Mouse (Mus musculus): ENCODE measurements around the gene Stx17.
A peak's percentile ranks its signal among the peaks of the same experiment; 100 is the strongest.

Gene Stx17

DNA sequence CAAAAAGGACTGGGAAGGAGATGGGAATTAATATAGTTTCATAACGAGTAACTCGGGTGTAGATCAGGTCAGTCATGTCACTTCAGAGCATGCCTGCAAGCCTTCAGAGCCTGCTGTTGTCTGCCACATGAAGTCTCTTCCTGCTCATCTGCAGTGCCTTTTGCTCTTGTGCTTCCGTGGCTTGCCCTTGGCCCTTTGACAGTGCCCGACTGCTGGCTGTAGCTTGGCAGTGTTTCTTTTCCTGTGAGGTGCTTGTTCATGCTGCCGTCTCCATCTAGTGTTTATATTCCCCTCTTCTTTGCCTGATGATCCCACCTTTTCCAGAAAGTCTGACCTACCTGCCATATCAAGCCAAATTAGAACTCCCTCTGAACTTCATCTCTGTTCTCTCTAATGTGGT, 39.1 kb downstream of the Stx17 start:
- DNase-seq (ENCODE audit: low spot score), result no peak

DNA sequence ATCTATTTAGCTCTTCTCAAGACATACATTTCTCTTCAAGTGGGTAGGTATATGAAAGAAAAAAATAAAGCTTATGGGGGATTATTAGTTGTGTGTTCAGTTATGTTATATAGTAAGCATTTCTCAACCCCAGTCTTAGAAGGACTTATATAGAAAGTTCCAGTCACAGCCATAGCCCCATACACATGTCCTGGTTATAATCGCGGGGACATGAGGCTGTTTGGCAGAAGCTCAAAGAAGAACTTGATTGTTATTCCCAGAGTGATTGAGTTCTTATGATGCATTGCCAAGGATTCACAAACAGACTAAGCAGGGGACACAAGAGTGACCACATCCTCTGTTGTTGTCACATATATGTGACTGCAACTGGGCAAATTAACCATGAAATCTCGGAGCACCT, 51.0 kb downstream of the Stx17 start:
- DNase-seq (ENCODE audit: low spot score), result no peak

DNA sequence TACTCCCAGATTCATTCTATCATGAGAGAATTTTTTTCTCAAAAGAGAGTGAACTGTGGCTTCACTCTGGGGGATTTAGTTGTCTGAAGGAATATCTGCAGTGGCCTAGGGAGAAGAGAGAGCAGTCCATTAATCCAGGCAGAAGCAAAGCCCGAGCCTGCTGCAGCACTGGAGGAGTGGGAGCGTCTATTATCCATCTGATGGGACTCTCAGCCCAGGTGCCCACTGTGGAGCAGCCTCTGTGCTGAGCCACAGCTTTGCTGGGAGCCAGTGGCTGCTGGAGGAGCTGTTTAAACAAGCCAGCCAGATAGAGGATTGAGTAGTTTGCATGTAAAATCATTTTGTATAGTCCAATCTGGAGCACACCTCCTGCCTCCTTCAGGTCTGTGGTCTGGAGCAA, 56.2 kb downstream of the Stx17 start:
- no peak for DNase-seq (ENCODE audit: low spot score)

DNA sequence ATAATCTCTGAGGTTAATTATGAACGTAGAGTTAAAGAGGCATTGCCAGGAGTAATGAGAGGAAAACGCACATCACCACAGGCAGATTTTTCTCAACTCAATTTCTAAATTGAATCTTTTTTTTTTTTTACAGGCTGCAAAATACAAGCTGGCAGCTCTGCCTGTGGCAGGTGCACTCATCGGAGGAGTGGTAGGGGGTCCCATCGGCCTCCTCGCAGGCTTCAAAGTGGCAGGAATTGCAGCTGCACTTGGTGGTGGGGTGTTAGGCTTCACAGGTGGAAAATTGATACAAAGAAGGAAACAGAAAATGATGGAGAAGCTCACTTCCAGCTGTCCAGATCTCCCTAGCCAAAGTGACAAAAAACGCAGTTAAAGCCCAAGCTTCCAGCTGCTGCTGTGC, 56.7 kb downstream of the Stx17 start:
- DNase-seq (ENCODE audit: low spot score), result no peak

DNA sequence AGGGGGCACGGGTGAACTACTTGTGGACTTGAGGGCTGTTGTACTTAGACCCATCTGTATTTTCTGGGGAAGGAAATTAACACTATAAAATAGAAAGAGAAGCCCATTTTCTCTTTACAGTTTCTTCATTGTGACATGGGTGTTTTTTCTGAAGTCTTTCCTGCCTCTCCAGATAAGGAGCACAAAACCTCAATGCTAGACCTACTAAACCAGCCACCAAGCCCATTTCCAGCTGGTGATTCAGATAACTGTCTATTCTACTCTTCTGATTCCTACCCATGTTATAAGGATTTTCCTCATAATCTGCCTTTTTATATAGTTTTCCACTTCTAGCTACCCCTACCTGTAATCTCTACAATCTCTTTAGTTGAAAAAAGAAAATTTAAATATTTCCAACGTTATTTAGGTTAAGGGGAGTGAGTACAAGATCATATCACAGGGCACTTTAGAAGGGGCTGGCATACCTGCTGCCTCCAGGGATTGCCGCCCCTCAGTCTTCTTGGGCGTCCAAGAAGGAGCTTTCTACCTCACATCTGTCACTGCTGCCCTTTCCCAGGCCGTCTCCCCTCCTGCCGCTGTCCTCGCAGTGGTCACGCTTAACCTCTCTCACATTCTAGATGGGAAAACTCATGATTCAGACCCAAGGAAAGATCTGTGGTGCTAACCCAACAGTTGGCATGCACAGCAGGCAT, 57.5 kb downstream of the Stx17 start:
- no peak for DNase-seq (ENCODE audit: low spot score)

DNA sequence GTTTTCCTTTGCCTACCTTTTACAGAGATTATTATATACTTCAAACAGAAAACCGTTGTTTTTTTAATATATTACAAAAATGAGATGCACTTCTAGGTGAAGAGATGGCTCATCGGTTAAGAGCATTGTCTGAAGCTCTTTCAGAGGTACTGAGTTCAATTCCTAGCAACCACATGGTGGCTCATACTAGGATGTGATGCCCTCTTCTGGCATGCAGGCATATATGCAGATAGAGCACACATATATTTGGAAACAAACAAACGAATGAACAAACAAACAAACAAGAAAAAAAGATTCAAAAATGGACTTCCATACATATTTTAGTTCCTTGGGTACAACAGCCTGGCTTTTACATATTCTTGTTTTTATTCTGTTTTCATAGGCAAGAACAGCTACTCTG, 73.2 kb downstream of the Stx17 start:
- no peak for DNase-seq (ENCODE audit: low spot score)

DNA sequence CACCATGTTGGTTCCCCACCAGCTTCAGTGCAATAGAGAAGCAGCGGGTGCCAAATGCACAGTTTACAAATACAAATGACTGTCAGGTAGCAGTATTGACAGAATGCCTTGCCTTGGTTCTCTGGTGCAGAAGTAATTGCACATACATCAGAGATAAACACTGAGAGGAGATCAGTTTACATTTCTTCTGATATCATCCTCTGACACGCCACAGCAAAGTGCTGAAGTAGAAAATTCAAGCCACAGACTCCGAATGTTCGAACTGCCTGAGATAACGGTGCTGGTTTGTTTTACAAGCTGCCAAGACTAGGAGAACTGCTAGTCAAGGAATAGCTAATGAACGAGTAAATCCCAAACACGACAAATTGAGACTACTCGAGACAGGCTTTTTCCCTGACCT, 73.7 kb downstream of the Stx17 start:
- DNase-seq (ENCODE audit: low spot score), result no peak

DNA sequence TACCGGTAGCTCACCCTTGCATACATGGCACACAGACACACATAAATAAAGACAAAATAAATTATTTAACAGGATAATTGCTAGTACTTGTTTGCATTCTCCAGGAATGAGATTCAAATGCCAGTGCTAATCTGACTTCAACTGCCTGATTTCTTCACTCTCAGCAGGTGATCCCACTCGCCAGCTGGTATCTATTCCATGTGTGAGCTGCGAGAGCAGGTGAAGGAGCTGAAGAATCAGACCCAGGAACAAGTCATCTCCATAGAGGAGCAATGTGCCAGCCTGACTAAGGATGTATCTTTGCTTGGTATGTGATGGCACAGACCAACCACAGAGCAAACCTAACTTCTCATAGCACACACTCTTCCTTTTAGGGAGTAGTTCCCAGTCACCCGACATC, 78.8 kb downstream of the Stx17 start:
- DNase-seq (ENCODE audit: low spot score), result no peak

DNA sequence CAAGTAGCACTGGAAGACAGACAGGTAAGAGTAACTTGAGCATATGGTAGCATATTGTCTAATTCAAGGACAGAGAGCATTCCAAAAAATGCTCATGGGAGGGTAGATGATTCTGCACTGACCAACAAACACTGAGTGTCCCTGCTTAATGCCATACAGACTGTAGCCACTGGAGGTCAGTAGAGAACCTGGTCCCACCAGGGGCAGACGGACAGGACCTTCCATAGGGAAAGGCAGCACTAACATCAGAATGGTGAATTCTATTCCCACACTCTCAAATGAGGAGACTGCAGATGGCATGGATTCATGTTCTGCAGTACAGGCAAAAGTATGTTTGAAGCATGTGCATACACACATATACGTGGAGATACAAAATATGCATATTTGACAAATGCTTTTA, 100.5 kb downstream of the Stx17 start:
- DNase-seq (ENCODE audit: low spot score), result peak; percentile 23

DNA sequence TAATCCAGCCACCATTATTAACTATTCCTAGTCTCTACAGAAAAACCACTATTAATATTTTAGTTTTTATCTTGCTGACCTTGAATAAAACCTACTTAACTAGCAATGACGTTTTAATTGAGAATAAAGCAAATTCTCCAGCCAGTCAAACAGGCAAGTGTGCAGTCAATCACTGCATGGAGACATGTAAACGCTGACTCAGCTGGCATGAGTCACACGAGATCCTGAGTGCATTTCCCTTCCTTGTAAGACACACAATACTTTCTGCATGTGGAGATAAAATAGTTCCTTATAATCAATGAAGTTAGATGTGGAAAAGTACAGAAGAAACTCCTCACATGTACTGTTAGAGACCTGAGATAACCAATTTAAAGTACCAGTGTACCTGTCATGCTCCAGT, 100.9 kb downstream of the Stx17 start:
- DNase-seq (ENCODE audit: low spot score), result no peak

DNA sequence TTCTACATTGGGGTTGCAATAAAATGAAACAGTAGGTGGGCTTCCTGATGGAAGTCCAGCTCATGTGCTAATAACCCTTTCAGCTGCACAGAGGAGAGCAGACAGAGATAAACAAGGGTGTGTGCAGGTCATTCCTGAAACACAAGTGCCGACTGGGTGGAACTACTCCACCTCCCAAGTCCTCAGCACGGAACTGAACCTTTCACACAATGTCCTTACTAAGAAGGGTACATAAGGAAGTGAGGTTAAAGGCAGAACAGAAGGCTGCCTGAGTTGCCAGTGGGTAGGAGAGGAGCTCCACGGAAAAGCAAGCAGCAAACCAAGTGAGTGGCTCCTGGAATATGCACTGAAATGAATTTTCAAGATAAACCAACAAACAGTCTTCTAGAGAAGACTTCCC, 102.1 kb downstream of the Stx17 start:
- DNase-seq (ENCODE audit: low spot score), result no peak
